Mouse (Mus musculus) forebrain, postnatal 0 days (tissue): Measurements from ENCODE around the gene Otub1. TPM values are rescaled to one million over a fixed set of nuclear protein-coding genes. Genes with fewer than 3 reads are reported as not detected.

Experiments used
- ATAC-seq: fragments of 200-750 bp; cut with Nextera tagmentation; 2 replicates; pipeline ENCODE4 v1.8.0; 2017; ENCODE audit warnings: mild to moderate bottlenecking, moderate library complexity
- DNase-seq: peaks from one replicate; pipeline ENCODE4 v3.0.0-alpha.2; 2015
- H3K27ac ChIP-seq: fragments of 300-500 bp; sonication (generic); 2 replicates; pipeline ENCODE4 v1.5.1; 2014; ENCODE audit warnings: low read depth, mild to moderate bottlenecking, antibody characterized with exemption, low read length, moderate library complexity, mixed read lengths
- H3K27me3 ChIP-seq: fragments of 300-500 bp; sonication (generic); 2 replicates; pipeline ENCODE4 v1.6.1; 2014; ENCODE audit warnings: mild to moderate bottlenecking, low read length, mixed read lengths; ENCODE audit not compliant: insufficient read depth
- H3K36me3 ChIP-seq: fragments of 300-500 bp; sonication (generic); 2 replicates; pipeline ENCODE4 v1.6.1; 2014; ENCODE audit warnings: mild to moderate bottlenecking, moderate library complexity; ENCODE audit not compliant: insufficient read depth
- H3K4me1 ChIP-seq: fragments of 300-500 bp; sonication (generic); 2 replicates; pipeline ENCODE4 v1.6.1; 2014; ENCODE audit warnings: antibody characterized with exemption; ENCODE audit not compliant: insufficient read depth
- H3K4me2 ChIP-seq: fragments of 300-500 bp; sonication (generic); 2 replicates; pipeline ENCODE4 v1.6.1; 2014; ENCODE audit warnings: low read depth, mild to moderate bottlenecking, moderate library complexity
- H3K4me3 ChIP-seq: fragments of 300-500 bp; sonication (generic); 2 replicates; pipeline ENCODE4 v1.5.1; 2014; ENCODE audit warnings: low read depth, low read length, mixed read lengths
- H3K9ac ChIP-seq: fragments of 300-500 bp; sonication (generic); 2 replicates; pipeline ENCODE4 v1.6.1; 2014; ENCODE audit warnings: mild to moderate bottlenecking
- H3K9me3 ChIP-seq: fragments of 300-500 bp; sonication (generic); 2 replicates; pipeline ENCODE4 v1.6.1; 2016; ENCODE audit warnings: low read length
- CTCF ChIP-seq: sonication (generic); IDR thresholded peaks from 2 replicates; pipeline ENCODE4 v1.5.1; 2016; ENCODE audit warnings: antibody characterized with exemption, control low read depth, low read depth
- WGBS: fragments of 180-500 bp; shearing (Covaris S2); extraction: QIAGEN DNeasy Blood & Tissue Kit; methylation state at CpG from one replicate; pipeline ENCODE4 v1.1.7; 2014; 5-methylcytosine and 5-hydroxymethylcytosine counted together
- polyA plus RNA-seq: library from polyadenylated mRNA; unstranded; fragments of >200 nt; fragmentation: Nextera tagmentation; extraction: Ambion mirVana; gene quantifications from 2 replicates; pipeline ENCODE4 v1.2.1, GENCODE M21; 2015
- total RNA-seq: library from RNA; depleted of rRNA; stranded (reverse); fragments of >200 nt; gene quantifications from 2 replicates; pipeline ENCODE4 v1.2.3, GENCODE M21; 2014

The Otub1 gene
- total and polyA plus RNA-seq, 2 experiments from 2014 or later, result 252 to 286 TPM

GRCm38 (mm10) chr19:7177804-7178511 is 28.2 kb downstream of the Otub1 start:
- no peak for TF ChIP-seq CTCF
- Histone ChIP-seq H3K4me1 (peaks cover 5% of the 10 kb centered on the region), H3K4me2 (no peak overlapping the region), H3K9me3 (no peaks in the 10 kb centered on the region), H3K9ac (no peak overlapping the region), H3K4me3 (no peak overlapping the region), H3K27ac (no peak overlapping the region), H3K36me3 (no peaks in the 10 kb centered on the region), H3K27me3 (no peaks in the 10 kb centered on the region)
- WGBS, result 51% methylated on average over 13 of the region's 13 CpGs
- ATAC-seq (no peak), DNase-seq (no peak)

- ATAC-seq (no peak), DNase-seq (no peak)
- Histone ChIP-seq H3K4me1 (peaks cover 11% of the 10 kb centered on the region), H3K4me3 (no peak overlapping the region), H3K9me3 (no peaks in the 10 kb centered on the region), H3K36me3 (no peaks in the 10 kb centered on the region), H3K27me3 (no peaks in the 10 kb centered on the region), H3K4me2 (no peak overlapping the region), H3K9ac (no peak overlapping the region), H3K27ac (no peak overlapping the region)
- no peak for TF ChIP-seq CTCF
- 11% methylated on average over 11 of the region's 11 CpGs for WGBS
Observed at GRCm38 (mm10) chr19:7176041-7176696, 29.9 kb downstream of the Otub1 start.

- H3K4me2 ChIP-seq, result peak overlapping the region; percentile 13; the same call in 1 of the 2 replicates
- no peaks in the 10 kb centered on the region for H3K36me3 ChIP-seq
- peaks cover 11% of the 10 kb centered on the region for H3K4me1 ChIP-seq
- H3K9me3 ChIP-seq, result no peaks in the 10 kb centered on the region
- no peak overlapping the region for H3K9ac ChIP-seq
- ATAC-seq (peak; percentile 96), DNase-seq (peak; percentile 83)
- TF ChIP-seq CTCF, result no peak
- H3K27me3 ChIP-seq, result no peaks in the 10 kb centered on the region
- no peak overlapping the region for H3K27ac ChIP-seq
- no peak overlapping the region for H3K4me3 ChIP-seq
- 8% methylated on average over 13 of the region's 13 CpGs for WGBS
Observed at GRCm38 (mm10) chr19:7172051-7172866, 33.9 kb downstream of the Otub1 start.

- Histone ChIP-seq H3K27ac (no peak overlapping the region), H3K4me3 (no peak overlapping the region), H3K4me2 (no peak overlapping the region), H3K9me3 (no peaks in the 10 kb centered on the region), H3K27me3 (no peaks in the 10 kb centered on the region), H3K9ac (no peak overlapping the region), H3K4me1 (peaks cover 11% of the 10 kb centered on the region), H3K36me3 (no peaks in the 10 kb centered on the region)
- TF ChIP-seq CTCF, result no peak
- no peak for DNase-seq
- whole genome bisulfite sequencing, result 21% methylated on average over 8 of the region's 8 CpGs
- ATAC-seq, result no peak
Observed at GRCm38 (mm10) chr19:7171447-7171846, 34.7 kb downstream of the Otub1 start.

- 87% methylated on average over 6 of the region's 6 CpGs for WGBS
- DNase-seq (no peak), ATAC-seq (no peak)
- no peaks in the 10 kb centered on the region for H3K36me3 ChIP-seq
- H3K27me3 ChIP-seq, result no peaks in the 10 kb centered on the region
- H3K4me1 ChIP-seq, result peaks cover 11% of the 10 kb centered on the region
- no peaks in the 10 kb centered on the region for H3K9me3 ChIP-seq
- no peak overlapping the region for H3K27ac ChIP-seq
- no peak overlapping the region for H3K9ac ChIP-seq
- no peak overlapping the region for H3K4me2 ChIP-seq
- no peak for TF ChIP-seq CTCF
- no peak overlapping the region for H3K4me3 ChIP-seq
Observed at GRCm38 (mm10) chr19:7170916-7171315, 35.2 kb downstream of the Otub1 start.

GRCm38 (mm10) chr19:7168423-7168822 is 37.7 kb downstream of the Otub1 start:
- no peak for TF ChIP-seq CTCF
- Histone ChIP-seq H3K27me3 (no peaks in the 10 kb centered on the region), H3K9ac (no peak overlapping the region), H3K4me1 (peaks cover 11% of the 10 kb centered on the region), H3K36me3 (no peaks in the 10 kb centered on the region), H3K4me2 (no peak overlapping the region), H3K9me3 (no peaks in the 10 kb centered on the region), H3K27ac (no peak overlapping the region), H3K4me3 (no peak overlapping the region)
- 37% methylated on average over 2 of the region's 2 CpGs for WGBS
- no peak for ATAC-seq
- DNase-seq, result no peak

GRCm38 (mm10) chr19:7166767-7167166 is 39.3 kb downstream of the Otub1 start:
- no peak overlapping the region for H3K4me3 ChIP-seq
- TF ChIP-seq CTCF, result no peak
- H3K9ac ChIP-seq, result no peak overlapping the region
- no peaks in the 10 kb centered on the region for H3K36me3 ChIP-seq
- no peak for DNase-seq
- no peak for ATAC-seq
- peaks cover 3% of the 10 kb centered on the region for H3K4me1 ChIP-seq
- H3K4me2 ChIP-seq, result no peak overlapping the region
- H3K27me3 ChIP-seq, result no peaks in the 10 kb centered on the region
- WGBS, result 18% methylated on average over 6 of the region's 6 CpGs
- no peaks in the 10 kb centered on the region for H3K9me3 ChIP-seq
- H3K27ac ChIP-seq, result no peak overlapping the region
